Mouse (Mus musculus) granulocyte monocyte progenitor cell, adult 5-6 weeks (primary cell): ENCODE measurements at regions not wholly inside any gene's neighbourhood (a gene's known extent, or its start where the extent isn't known, plus 50 kb on each side); places are given as distances from the start of the nearest gene placed in this dataset.
"Not testable (repeated sequence)": the region's sequence is repeated elsewhere in the genome, so short reads cannot be mapped to it uniquely, and the experiment has no call there.

Experiments
- ATAC-seq: replicated peaks from 2 replicates; pipeline ENCODE4 v1.8.0; 2016; ENCODE audit warnings: mild to moderate bottlenecking, moderate TSS enrichment, inconsistent platforms; ENCODE audit not compliant: poor library complexity, severe bottlenecking

DNA sequence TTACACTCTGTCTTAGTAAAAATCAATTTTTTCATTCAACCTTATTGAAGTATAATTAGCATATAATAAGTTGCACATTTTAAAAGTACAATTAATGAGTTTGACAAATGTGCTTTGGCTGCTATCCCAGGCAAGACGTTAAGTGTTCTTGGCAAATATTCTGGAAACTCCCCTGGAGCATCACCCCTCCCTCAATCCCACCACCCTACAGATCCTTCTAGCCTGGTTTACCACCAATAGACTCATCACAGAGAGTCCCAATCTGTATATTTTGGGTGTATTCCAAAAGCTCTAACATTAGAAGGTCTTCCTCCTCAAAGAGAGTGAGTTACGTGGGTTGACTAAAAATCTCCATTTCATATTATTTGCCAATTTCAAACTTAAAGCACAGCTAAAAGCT is 278.5 kb downstream of the Car8 start:
- no peak for ATAC-seq

DNA sequence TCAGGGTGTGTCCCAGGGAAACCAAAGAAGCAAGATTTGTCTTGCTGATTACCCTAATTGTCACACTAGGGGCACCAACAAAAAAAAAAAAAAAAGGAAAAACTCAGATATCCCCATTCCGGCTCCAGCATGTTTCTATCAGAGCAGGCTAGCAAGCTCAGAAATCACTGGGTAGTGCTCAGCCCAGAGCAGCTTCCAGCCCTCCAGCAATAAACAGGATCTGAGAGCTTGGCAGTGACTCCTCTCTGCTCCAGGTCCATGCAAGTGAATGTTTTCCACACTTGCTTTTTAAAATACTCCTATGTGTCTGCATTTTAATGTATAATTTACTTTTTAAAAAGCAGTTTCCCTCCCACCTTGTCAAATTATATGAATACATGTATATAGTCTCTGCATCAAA is 290.8 kb downstream of the Car8 start:
- no peak for ATAC-seq

DNA sequence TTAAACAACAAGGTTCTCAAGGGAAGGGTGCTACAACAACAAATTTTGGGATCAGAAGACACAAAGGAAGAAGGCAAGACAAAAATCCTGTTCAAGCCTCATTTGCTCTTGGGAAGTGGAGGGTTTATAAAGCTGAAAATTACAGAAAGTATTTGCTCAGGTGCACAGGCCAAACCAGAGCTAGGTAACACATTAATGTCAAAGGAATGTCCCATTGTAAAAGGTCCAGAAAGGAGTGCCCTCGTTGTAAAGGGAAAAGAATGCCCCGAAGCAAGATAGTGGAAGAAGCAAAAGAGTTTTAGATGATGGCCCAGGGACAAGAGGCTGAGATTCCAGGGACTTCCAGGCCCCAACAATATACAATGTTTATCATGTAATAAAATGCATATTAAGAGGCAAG is 317.3 kb downstream of the Car8 start:
- no peak for ATAC-seq

DNA sequence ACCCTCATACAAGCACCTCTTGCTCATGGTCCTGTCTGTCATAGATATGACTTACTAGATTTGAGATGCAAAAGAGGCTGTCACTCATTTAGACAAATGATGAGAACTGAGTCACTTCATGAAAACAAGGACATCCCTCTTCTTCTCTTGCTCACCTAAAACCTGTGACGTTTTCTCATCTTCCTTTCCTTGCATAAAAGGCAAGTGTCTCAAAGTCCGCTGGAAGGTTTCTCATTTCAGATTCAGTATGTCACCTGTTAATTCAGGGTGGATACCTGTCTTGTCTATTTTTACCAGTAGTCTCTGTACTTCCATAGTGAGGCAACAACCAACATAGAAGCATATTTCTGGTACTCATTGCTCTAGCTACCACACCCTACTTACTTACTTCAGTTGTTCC is 325.6 kb downstream of the Car8 start:
- no peak for ATAC-seq

DNA sequence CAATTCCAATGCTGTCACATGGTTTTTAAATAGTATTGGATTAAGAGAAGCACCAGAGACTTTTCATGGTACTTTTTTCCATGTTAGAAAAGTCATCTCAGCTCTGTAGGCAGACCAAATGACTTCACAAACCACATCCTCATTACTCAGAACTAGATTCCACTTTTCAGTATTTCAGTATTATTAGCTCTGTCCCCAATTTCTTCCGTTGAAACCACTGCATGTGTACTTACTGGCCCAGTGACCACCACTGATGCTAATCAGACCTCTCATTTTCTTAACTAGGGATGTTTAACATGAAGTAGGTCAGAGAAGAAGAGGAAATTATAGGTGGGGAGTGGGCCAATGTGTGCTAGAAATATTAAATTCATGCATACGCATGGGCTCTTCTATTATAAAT is 326.2 kb downstream of the Car8 start:
- no peak for ATAC-seq

DNA sequence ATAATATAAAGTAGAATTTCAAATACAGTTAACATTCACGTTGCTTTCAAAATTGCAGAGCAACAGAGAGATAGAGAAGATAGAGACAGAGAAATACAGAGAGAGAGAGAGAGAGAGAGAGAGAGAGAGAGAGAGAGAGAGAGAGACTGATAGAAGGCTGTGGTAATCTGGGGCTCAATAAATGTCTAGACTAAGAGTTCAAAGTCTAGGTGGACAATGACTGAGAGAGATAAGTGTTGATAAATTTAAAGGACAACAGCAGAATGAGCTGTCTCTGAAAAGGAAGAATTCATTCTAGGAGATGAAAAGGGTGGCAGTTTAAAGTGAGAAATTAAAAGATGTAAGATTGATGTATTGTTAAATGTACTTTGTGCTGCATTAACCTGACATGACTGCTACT is 335.7 kb downstream of the Car8 start:
- ATAC-seq = no peak

DNA sequence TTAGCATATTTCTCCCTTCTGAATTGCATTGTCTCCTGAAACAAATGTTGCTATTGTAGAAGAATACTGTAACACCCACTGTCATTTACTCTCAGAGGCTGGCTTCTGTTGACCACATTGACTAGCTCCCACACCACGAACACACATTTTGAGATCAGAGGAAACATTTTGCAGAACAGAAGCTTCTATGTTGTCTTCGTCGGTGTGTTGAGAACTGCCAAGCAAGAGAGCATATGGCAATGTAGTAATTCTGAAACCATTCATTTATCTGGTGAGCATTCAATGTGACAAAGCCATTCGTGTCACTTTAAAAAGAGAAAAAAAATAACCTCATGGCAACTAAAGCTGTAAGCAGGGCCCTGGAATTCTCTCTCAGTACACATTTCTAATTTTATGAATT is 343.9 kb downstream of the Car8 start:
- no peak for ATAC-seq

DNA sequence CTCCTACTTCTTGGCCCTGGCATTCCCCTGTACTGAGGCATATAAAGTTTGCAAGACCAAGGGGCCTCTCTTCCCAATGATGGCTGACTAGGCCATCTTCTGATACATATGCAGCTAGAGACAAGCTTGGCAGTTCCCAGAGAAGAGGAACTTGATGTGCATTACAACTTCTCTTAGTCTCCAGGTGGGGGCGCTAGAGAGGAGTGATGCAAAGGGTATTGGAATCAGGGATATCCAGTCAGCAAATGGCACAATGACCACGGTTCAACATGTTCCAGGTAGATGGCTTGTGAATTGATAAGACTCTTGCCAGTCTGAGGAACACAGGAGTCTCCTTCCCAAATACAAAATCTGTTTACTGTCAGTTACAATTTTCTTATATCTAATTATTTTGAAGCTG is 347.7 kb downstream of the Car8 start:
- ATAC-seq = no peak

DNA sequence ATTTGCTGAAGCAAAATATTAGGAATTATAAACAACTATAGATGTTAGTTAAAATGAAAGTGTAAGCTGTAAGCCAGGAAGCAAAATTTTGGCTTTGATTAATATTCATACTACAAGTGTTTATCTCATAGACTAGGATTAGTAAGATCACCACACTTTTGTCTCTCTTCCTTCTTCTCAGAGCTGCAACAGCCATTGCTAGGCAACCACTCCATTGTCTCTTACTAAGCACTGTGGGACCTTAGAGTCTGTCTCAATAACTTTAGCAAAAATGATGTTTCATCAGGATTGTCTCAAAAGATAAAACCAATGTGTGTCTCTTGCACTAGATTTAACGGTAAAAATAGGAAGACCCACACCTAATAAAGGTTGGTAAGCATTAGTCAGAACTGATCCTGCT is 384.3 kb downstream of the Car8 start:
- ATAC-seq = no peak

DNA sequence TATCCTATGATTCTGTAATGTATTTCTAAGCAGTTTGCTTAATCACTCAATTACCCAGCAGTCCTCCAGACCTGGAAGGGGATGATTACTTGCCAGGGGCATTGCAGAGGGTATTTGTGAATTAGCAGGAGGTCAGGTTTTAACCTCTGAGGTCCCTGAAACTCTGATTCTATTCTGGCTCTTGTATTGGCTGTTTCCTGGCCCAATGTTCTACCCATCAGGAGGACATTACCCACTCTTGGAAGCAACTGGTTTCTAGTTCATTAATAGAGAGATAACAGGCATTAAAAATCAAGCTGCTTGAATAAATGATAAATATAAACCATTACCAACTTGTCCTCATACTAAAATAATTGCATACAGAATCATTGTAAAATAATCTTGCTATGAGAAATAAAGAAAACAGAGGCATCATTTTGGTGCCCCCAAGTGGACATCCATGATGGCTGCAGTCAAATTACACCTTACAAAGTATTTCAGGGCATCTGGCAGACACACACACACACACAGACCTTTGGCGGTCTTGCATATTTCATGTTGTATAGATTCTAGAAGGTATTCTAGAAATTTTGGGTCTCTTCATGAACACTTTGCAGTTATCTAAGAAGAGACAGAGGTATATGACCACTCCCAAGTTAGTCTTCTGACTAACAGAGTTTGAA is 385.6 kb downstream of the Car8 start:
- no peak; the same call in 1 of the 2 replicates for ATAC-seq

DNA sequence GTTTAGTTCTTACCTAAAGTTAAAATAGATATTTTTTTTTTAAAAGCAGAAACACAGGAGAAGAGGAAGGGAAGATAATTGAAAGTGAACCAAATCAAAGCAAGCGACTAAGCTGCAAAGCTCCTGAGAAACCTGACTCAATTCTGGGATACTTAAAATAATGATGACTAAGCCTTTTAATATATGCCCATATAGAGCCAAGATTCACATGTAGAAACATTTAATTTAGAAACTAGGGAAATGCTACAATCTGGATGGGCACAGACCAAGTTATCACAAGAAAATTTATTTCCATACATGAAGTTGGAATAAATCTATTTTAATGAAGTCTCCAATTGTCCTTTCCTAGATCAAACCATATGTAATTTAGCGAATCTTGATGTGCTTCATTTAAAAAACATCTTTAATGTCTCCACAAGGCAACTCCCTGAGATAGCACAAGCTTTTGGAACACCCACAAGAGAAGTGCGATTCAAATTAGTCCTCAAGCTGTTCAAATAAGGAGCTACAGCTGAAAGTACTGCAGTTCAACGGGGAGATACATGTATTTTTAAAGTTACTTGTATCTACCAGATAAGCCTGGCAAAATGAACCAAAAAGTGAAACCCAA is 386.7 kb downstream of the Car8 start:
- ATAC-seq = no peak

DNA sequence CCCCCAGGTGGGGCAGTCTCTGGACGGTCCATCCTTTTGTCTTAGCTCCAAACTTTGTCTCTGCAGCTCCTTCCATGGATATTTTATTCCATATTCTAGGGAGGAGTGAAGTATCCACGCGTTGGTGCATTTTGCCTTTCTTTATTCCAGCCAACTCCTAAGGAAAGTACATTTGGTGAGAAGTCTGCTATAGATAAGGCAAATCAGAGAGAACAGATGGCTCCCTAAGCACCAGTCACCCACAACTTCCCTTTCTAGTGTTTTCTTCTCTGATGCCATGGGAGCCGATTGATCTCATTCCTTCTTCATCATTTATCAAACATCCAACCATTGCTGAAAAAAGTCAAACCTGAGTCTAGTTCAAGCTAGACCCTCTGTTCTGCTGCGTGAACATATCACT is 391.4 kb downstream of the Car8 start:
- ATAC-seq = no peak

DNA sequence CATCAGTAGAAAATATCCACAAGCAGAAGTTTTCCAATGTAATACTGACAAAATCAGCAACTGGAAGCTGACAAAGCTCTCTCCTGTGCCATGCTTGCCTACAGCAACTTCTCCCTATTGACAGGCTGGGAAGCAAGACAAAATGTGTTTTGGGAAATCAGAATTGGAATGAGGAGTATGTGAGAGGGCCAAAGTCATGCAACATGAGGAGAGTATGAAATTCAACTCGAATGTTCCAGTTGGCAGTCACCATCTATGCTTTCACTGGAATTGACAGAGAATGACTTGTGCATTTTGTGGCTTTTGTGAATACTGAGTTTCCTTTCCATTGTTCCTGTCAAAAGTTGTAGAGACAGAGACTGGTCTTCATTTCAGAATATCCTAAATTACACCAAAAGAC is 409.7 kb downstream of the Car8 start:
- no peak for ATAC-seq

DNA sequence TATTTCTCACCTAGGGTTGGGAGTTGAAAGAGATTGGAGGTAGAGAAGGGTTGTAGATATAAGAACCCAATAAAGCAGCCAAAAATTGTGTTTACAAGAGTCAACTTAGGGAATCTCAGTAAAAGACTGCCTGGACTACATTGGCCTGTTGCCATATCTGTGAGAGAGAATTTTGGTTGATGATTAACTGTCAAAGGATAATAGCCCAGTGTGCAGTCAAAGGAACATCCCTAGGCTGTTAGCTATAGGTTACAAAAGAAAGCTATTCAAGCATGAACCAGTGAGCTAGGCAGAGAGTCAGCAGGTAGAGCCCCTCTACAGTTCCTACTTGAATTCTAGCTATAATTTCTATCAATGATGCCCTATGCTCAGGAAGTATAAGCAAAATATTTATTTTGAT is 419.0 kb downstream of the Car8 start:
- no peak for ATAC-seq

DNA sequence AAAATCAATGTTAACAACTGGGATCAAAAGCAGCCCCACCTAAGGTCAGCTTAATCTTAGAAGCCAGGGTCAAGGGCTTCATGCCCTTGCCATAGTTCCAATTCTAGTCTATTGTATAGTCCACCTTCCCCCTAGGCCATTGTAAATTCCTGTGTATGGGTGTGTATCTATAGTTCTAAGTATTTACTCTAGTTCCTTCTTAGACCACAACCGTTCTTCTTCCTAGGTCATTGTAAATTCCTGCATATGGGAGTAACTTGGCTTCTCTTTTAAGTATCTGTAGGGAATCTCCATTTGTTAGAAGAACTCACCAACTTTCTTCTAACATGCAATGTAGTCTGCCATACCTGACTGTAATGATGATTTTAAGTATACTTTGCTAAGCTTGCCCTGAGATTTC is 461.1 kb downstream of the Car8 start:
- ATAC-seq = not testable (repeated sequence)

DNA sequence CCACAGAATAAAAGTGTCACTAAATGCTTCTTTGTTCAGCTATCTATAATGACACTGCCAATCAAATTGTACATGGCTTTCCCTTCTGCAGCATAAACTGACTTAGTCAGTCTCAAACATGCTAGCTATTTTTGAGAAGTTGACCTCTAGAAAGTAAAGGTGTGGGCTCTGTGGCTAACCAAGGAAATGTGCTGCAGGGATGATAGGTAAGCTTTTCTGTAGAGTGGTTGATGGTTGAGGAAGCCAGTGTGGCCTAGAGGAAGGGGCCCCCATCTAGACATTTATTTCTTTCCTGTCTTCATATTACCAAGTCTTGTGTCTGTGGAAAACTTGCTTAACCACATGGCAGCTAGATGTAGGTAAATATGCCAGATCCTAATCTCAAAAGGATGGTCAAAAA is 483.4 kb downstream of the Car8 start:
- ATAC-seq = peak; percentile 65

DNA sequence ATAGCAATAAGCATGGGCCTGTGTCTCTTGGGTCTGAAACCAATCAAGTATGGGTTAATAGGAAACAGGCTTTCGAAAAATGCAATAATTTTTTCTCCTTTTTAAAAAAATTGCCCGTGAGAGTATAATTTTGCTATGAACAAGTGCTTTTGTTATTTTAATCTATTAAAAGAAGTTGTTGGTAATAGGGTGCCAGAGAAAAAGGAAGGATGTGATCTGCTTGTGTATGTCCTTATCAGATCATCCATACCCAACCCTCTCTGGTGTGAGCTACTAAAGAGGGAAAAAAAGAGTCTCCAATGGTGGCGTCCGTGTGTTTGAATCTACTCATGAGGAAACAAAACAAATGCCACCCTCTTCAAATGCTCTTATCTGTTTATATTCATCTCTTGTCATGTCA is 484.9 kb downstream of the Car8 start:
- no peak for ATAC-seq

DNA sequence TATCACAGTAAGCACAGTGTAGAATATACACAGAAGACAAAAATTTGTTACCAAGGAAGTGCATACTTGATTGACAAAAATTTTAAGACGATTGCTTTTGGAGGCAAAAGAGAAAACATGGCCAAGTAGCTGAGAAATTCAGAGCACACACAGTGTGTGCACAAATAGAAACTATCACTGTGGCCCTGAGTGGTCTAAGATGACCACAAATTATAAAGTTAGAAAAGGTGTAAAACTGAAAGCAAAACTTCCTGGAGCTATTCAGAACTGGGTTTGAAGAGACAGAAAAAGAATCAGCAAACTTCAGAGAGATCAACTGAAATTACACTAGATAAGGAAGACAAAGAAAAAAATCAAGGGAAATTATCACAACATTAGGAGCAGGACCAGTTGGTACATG is 487.6 kb downstream of the Car8 start:
- ATAC-seq = no peak

DNA sequence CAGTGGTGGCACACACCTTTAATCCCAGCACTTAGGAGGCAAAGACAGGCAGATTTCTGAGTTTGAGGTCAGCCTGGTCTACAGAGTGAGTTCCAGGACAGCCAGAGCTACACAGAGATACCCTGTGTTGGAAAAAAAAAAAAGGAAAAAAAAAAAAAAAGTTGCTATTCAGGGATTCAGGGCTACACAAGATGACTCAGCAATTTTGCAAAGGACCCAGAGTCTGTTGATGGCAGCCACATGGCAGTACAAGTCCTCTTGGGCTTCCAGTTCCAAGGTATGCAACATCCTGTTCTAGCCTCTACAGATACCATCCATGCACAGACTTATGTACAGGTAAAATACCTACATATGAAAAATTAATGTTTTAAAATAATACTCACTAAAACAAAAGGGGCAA is 515.9 kb downstream of the Car8 start:
- ATAC-seq = no peak

DNA sequence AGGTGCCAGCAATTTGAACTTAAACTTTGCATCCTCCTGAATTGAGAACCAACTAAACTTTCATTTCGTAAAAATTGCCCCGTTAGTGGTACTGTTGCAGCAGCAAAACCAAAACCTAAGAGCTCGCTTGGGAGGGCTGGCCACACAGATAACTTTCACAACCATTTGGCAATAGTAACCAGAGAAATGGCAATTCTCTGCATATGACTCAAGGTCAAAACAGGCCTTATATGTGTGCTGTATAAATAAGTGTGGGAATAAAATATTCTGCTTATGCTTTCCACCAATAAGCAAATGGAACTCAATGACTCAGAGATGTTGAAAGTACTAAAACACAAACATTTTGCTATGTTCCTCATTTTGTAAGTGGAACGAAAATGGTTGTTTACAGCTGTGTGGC is 550.3 kb downstream of the Car8 start:
- peak; percentile 42 for ATAC-seq

DNA sequence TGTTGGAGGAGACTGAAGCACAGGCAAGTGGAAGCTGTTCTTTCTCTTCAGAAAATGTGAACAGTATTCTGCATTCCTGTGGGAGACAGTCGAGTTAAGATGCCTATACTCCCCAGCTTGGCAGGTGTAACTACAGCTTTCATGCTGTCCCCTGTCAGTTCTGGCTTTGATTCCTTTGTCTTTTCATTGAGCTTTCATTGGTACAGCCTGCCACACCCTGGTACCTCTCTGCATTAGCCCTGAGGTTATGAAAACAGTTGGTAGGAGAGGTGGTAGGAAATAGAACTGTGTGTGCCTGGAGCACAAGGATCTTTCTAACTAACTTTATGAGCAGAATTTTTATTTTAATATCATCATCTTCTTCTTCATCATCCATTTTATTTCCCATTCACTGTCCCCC is 551.6 kb downstream of the Car8 start:
- ATAC-seq = no peak

DNA sequence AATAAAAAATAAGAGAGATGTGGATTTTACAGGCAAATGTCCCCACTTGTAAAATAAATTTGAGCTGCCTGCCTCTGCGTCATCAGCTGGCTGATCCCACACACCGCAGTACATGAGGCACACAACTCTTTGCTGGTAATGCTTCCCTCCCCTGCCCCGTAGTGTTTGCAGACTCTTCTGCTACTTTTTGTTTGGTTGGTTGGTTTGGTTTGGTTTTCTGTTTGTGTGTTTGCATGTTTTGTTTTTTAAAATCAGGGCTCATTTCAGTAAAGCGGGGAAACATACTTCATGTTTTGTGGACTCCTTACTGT is 568.1 kb downstream of the Car8 start:
- no peak for ATAC-seq
